Mouse (Mus musculus): ENCODE measurements around the gene Cst6. TPM values are rescaled to one million over a fixed set of nuclear protein-coding genes. Genes with fewer than 3 reads are reported as not detected.

Cst6 gene
- polyA plus RNA-seq, 1 experiment: not detected

DNA sequence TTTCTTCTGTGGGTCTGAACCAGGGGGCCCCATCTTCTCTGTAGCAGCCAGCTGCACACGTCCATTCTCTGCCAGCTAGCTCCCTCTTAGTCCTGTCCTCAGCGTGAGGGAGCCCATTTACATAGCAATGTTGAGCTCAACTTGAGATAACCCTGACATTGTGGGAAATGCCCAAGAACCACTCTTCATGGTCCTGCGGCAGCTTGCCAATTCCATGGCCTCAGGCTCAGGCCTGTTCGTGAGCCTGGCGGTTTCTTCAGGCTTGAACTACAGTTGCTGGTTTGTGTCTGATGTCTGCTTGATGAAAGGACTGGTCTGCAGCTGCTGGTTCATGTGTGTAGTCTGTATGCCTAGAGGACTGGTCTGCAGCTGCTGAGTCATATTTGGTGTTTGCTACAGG, 14.6 kb downstream of the Cst6 start:
- H3K4me3 ChIP-seq (ENCODE audit: insufficient read depth, low read length): no peak overlapping the region
- H3K4me1 ChIP-seq (ENCODE audit: control insufficient read depth, insufficient read depth, low read length): no peaks in the 10 kb centered on the region
- no peak for TF ChIP-seq CTCF (IDR thresholded peaks at IDR 0.05; ENCODE audit: low read depth, low read length)
- no peak for TF ChIP-seq POLR2A (IDR thresholded peaks at IDR 0.05; ENCODE audit: borderline replicate concordance, low read depth, low read length)
- H3K27ac ChIP-seq (ENCODE audit: insufficient read depth, low read depth, low read length): no peak overlapping the region

DNA sequence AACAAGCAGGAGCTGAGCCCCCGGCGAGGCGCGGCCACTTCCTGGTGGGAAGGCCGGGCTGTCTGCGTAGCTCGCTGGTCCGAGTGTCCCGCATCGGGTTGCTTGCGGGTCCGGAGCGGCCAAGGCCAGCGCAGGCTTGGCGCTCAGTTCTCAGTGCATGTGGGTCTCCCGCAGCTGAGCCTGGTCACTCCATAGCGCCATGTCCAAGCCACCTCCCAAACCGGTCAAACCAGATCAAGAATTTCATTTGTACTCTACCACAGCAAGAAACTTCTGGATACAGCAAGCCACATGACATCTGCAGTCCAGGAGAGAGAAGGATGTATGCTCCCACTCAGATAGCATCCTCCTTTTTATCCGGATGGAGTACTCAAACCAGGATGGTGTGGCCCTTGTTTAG, 21.4 kb downstream of the Cst6 start:
- TF ChIP-seq CTCF (IDR thresholded peaks at IDR 0.05; ENCODE audit: low read depth, low read length) (no peak), POLR2A (IDR thresholded peaks at IDR 0.05; ENCODE audit: borderline replicate concordance, low read depth, low read length) (no peak)

DNA sequence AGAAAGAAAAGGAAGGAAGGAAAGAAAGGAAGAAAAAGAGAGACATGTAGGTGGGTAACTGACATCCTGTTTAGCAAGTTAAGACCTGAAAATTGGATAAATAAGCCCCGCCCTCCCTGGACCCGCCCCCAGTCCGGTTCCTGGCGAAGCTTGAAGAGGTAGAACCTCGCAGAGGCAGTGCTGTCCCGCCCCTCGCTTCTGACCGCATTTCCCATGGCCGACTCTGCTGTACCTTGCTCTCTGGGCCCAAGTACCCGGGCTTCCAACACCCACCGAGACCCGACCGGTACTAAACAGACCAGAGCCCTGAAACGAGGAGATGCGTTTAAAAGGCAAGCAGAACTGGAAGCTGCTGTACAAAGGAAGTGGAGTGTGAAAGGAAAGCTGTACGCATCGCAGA, 25.6 kb downstream of the Cst6 start:
- Histone ChIP-seq H3K27ac (ENCODE audit: insufficient read depth, low read depth, low read length) (no peak overlapping the region), H3K4me1 (ENCODE audit: control insufficient read depth, insufficient read depth, low read length) (no peaks in the 10 kb centered on the region), H3K4me3 (ENCODE audit: insufficient read depth, low read length) (0 out of 2 replicates have a peak overlapping the region, but pooled peaks have one; percentile 5)
- TF ChIP-seq CTCF (IDR thresholded peaks at IDR 0.05; ENCODE audit: low read depth, low read length) (no peak), POLR2A (IDR thresholded peaks at IDR 0.05; ENCODE audit: borderline replicate concordance, low read depth, low read length) (no peak)

More for the DNA sequence above, 21.4 kb downstream of the Cst6 start:
- Histone ChIP-seq H3K4me3 (ENCODE audit: insufficient read depth, low read length) (no peak overlapping the region), H3K27ac (ENCODE audit: insufficient read depth, low read depth, low read length) (no peak overlapping the region), H3K4me1 (ENCODE audit: control insufficient read depth, insufficient read depth, low read length) (no peaks in the 10 kb centered on the region)

DNA sequence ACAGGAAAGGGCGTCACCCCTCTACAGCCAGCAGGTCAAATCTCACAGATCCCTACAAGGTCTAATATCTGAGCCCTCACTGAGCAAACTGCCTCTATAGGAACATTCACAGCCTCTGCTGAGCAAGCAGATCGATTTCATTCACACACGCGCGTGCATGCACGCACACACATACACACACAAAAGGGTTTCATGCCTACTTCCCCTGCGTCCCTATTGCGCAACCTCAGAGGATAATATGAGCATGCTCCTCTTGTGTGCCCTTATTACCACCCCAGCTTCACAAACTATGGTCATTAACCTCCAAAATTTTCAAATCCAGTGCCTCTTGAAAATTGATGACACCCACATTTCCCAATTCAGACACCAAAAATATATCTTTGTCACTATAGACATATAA, 36.2 kb downstream of the Cst6 start:
- 0 out of 2 replicates have a peak, but pooled peaks cover 5% of the 10 kb centered on the region for H3K4me1 ChIP-seq (ENCODE audit: control insufficient read depth, insufficient read depth, low read length)
- no peak overlapping the region for H3K4me3 ChIP-seq (ENCODE audit: insufficient read depth, low read length)
- TF ChIP-seq CTCF (IDR thresholded peaks at IDR 0.05; ENCODE audit: low read depth, low read length) (no peak), POLR2A (IDR thresholded peaks at IDR 0.05; ENCODE audit: borderline replicate concordance, low read depth, low read length) (no peak)
- no peak overlapping the region for H3K27ac ChIP-seq (ENCODE audit: insufficient read depth, low read depth, low read length)

DNA sequence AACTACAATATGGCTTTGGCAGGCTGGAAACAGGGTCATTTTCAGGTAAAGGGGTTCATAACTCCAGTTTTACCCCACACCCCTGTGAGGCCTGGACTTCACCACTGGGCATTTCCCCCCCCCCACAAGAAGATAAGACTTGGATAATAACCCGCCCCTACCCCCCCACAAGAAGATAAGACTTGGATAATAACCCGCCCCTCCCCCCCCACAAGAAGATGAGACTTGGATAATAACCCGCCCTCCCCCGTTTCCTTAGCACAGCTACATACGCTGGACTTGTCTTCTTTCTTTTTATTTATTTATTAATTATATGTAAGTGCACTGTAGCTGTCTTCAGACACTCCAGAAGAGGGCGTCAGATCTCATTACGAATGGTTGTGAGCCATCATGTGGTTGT, 40.3 kb downstream of the Cst6 start:
- TF ChIP-seq CTCF (IDR thresholded peaks at IDR 0.05; ENCODE audit: low read depth, low read length): no peak
- TF ChIP-seq POLR2A (IDR thresholded peaks at IDR 0.05; ENCODE audit: borderline replicate concordance, low read depth, low read length): no peak
- 0 out of 2 replicates have a peak, but pooled peaks cover 5% of the 10 kb centered on the region for H3K4me1 ChIP-seq (ENCODE audit: control insufficient read depth, insufficient read depth, low read length)
- no peak overlapping the region for H3K27ac ChIP-seq (ENCODE audit: insufficient read depth, low read depth, low read length)
- no peak overlapping the region for H3K4me3 ChIP-seq (ENCODE audit: insufficient read depth, low read length)

DNA sequence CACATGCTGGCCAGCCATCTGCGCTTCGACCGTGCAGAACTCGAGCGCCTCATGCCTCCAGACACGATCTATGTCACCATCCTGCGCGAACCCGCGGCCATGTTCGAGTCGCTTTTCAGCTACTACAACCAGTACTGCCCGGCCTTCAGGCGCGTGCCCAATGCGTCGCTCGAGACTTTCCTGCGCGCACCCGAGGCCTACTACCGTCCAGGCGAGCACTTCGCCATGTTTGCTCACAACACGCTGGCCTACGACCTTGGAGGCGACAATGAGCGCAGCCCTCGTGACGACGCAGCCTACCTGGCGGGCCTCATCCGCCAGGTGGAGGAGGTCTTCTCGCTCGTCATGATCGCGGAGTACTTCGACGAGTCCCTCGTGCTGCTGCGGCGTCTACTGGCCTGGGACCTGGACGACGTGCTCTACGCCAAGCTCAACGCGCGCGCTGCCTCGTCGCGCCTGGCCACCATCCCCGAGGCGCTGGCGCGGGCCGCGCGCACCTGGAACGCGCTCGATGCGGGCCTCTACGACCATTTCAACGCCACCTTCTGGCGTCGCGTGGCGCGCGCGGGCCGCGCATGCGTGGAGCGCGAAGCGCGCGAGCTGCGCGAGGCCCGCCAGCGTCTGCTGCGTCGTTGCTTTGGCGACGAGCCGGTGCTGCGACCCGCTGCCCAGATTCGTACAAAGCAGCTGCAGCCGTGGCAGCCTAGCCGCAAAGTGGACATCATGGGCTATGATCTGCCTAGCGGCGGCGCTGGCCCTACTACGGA, 42.2 kb downstream of the Cst6 start:
- Histone ChIP-seq H3K27ac (ENCODE audit: insufficient read depth, low read depth, low read length) (no peak overlapping the region), H3K4me1 (ENCODE audit: control insufficient read depth, insufficient read depth, low read length) (no peaks in the 10 kb centered on the region), H3K4me3 (ENCODE audit: insufficient read depth, low read length) (no peak overlapping the region)
- TF ChIP-seq POLR2A (IDR thresholded peaks at IDR 0.05; ENCODE audit: borderline replicate concordance, low read depth, low read length) (no peak), CTCF (IDR thresholded peaks at IDR 0.05; ENCODE audit: low read depth, low read length) (no peak)

DNA sequence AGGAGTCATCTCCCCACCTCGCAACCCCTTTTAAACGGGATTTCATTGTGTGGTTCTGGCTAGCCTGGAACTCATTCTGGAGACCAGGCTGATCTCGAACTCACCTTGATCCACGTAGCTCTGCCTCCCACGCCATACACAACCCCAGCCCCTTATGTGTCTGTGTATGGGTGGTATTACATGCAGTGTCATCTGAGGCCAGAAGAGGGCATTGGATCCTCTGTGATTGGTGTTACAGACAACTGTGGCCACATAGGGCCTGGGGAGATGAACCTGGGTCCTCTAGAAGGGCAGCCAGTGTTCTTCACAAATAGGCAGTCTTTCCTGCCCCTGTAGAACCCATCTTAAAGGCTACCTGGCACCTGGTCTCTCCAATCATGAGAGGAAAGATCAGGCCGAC, 43.1 kb downstream of the Cst6 start:
- TF ChIP-seq POLR2A (IDR thresholded peaks at IDR 0.05; ENCODE audit: borderline replicate concordance, low read depth, low read length): no peak
- TF ChIP-seq CTCF (IDR thresholded peaks at IDR 0.05; ENCODE audit: low read depth, low read length): peak; percentile 29; the same call in 1 of the 2 replicates
- H3K4me3 ChIP-seq (ENCODE audit: insufficient read depth, low read length): no peak overlapping the region
- H3K27ac ChIP-seq (ENCODE audit: insufficient read depth, low read depth, low read length): no peak overlapping the region
- no peaks in the 10 kb centered on the region for H3K4me1 ChIP-seq (ENCODE audit: control insufficient read depth, insufficient read depth, low read length)

DNA sequence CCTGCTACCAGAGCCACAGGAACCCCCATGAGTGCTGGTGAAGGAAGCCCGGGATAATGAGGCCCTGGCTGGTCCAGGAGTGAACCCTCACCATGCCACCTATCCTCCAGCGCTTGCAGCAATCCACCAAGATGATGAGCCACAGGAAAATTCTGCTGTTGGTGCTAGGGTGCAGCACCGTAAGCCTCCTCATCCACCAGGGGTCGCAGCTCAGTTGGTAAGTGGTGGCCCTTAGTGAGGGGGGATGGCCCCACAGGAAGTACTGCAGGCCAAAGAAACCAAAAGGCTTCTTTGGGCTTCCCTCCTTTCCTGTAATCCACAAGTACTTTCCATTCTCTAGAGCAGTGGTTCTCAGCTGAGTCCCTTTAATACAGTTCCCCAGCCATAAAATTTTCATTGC, 46.9 kb downstream of the Cst6 start:
- Histone ChIP-seq H3K4me3 (ENCODE audit: insufficient read depth, low read length) (no peak overlapping the region), H3K4me1 (ENCODE audit: control insufficient read depth, insufficient read depth, low read length) (no peaks in the 10 kb centered on the region), H3K27ac (ENCODE audit: insufficient read depth, low read depth, low read length) (no peak overlapping the region)
- TF ChIP-seq CTCF (IDR thresholded peaks at IDR 0.05; ENCODE audit: low read depth, low read length) (peak; percentile 63), POLR2A (IDR thresholded peaks at IDR 0.05; ENCODE audit: borderline replicate concordance, low read depth, low read length) (no peak)

DNA sequence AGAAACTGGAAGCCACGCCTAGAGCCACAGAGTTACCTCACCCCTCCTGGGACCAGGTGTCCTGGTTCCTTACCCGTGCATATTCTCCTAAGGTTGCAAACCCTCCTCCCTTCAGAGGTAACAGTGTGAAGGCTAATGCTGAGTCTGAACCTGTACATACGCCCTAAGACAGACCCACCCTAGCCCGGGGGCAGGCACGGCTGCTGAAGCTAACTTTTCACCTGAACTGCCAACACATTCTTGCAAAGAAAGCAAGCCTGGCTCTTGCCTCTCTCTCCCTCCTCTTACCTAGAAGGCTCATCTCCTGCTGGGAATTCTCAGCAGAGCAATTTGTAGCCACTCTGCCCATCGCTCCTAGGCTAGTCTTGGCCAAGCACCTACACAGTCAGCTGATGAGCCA, 48.8 kb downstream of the Cst6 start:
- no peak overlapping the region for H3K4me3 ChIP-seq (ENCODE audit: insufficient read depth, low read length)
- TF ChIP-seq POLR2A (IDR thresholded peaks at IDR 0.05; ENCODE audit: borderline replicate concordance, low read depth, low read length): no peak
- H3K4me1 ChIP-seq (ENCODE audit: control insufficient read depth, insufficient read depth, low read length): peaks cover 5% of the 10 kb centered on the region

DNA sequence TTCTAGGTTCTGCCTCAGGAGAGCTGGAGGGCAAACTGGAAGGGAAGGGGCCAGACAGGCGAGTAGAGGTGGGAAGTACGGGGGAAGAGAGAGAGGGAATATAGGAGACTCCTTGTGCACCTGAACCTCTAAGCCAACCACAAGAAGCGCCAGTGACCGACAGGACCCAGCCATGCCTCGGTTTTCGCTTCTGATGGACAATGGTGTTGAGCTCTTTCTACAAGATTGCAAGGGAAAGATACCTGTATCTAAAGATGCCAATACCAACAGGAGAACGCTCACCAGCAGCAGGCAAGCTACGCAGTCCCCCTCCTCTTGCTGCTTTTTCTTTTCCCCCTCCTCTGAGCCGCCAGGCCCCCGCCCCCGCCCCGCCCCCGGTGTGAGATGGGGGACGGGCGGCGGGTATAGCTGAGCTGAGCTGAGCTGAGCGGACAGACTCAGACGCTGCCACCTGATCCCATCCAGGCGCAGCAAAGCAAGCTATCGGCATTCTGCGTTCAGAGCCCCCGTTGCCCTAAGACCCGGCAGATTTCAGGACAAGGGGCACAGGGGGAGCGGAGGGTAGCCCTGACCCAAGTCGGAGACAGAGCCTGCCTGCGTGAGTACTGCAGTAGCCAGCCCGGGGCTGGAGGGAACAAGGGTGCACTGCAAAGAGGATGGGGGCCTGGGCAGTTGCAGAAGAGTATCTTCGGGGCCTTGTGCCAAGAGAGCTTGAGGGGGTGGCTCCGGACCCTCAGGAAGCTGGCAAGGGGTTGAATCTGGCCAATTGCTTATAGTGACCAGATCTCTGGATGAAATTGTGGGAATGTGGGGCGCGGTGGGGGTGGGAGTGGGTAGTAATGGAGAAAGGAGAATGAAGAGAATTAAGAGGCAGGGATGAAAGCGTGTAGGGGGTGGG, 51.2 kb downstream of the Cst6 start, which contains the start of gene Gal3st3:
TSS of gene Gal3st3 (plus strand) at position 429 of the 898 bp plus-strand sequence.
- no peak within 1 kb of the TSS for H3K27ac ChIP-seq (ENCODE audit: insufficient read depth, low read depth, low read length)
- H3K4me1 ChIP-seq (ENCODE audit: control insufficient read depth, insufficient read depth, low read length): peaks cover 11% of the 10 kb centered on the region
- no peak within 1 kb of the TSS for H3K4me3 ChIP-seq (ENCODE audit: insufficient read depth, low read length)
- TF ChIP-seq POLR2A (IDR thresholded peaks at IDR 0.05; ENCODE audit: borderline replicate concordance, low read depth, low read length): no peak
- no peak for TF ChIP-seq CTCF (IDR thresholded peaks at IDR 0.05; ENCODE audit: low read depth, low read length)

More for the DNA sequence above, 48.8 kb downstream of the Cst6 start:
- no peak overlapping the region for H3K27ac ChIP-seq (ENCODE audit: insufficient read depth, low read depth, low read length)

Measured in bone marrow macrophage, adult 2 months (primary cell).